Mouse (Mus musculus) layer of hippocampus, adult 6 months (tissue): Measurements from ENCODE around the gene Emx1. TPM values are rescaled to one million over a fixed set of nuclear protein-coding genes. Genes with fewer than 3 reads are reported as not detected.

Experiments
- long read RNA-seq, 2 experiments: library from polyadenylated mRNA; unstranded; transcript quantifications; one replicate each; pipeline ENCODE4 v2.0.0; 2019 to 2020
- polyA plus RNA-seq: library from polyadenylated mRNA; unstranded; fragments of <200 nt; fragmentation: Nextera tagmentation; gene quantifications from 2 replicates; pipeline ENCODE4 v1.2.3, GENCODE M21; 2021

The Emx1 gene
- polyA plus RNA-seq = 11.5 and 14.1 TPM in 2 replicates
- long read RNA-seq, experiment 1, transcript Emx1-201 (3 exons, 1,561 nt) = major isoform, 26 of 30 reads
- long read RNA-seq, experiment 1, partial matches to known transcripts = 2 of 30 reads
- long read RNA-seq, experiment 1, other reads (novel, unspliced or antisense) = 0 of 30 reads
- long read RNA-seq, experiment 2, transcript Emx1-201 (3 exons, 1,561 nt) = major isoform, 40 of 40 reads
- long read RNA-seq, experiment 2, partial matches to known transcripts = 0 of 40 reads
- long read RNA-seq, experiment 2, other reads (novel, unspliced or antisense) = 0 of 40 reads

GRCm38 (mm10) chr6:85187340-85188211 is at the start of gene Emx1:
Gene Emx1 (plus strand): TSS chr6:85187438.

Other genes starting within 250 kb of the Emx1 start
- 34.9 and 39.0 TPM in 2 replicates for gene Exoc6b, start 117.9 kb upstream of the Emx1 start, polyA plus RNA-seq
- 111 and 117 TPM in 2 replicates for gene Spr, start 49.7 kb upstream of the Emx1 start, polyA plus RNA-seq
- 232 and 411 TPM in 2 replicates for gene Sfxn5, start 146.0 kb downstream of the Emx1 start, polyA plus RNA-seq
- gene Rab11fip5, start 187.2 kb downstream of the Emx1 start, polyA plus RNA-seq = 7.0 and 7.7 TPM in 2 replicates
- gene Noto, start 236.4 kb downstream of the Emx1 start, polyA plus RNA-seq = not detected in 2 replicates
- gene Smyd5, start 244.6 kb downstream of the Emx1 start, polyA plus RNA-seq = 23.2 and 24.0 TPM in 2 replicates